Mouse (Mus musculus) spleen, adult 2 months (tissue): ENCODE measurements around the gene Gm3409.
"Not testable (repeated sequence)": the region's sequence is repeated elsewhere in the genome, so short reads cannot be mapped to it uniquely, and the experiment has no call there.

Experiments
- CTCF ChIP-seq: fragments of 200-500 bp; IDR thresholded peaks from 2 replicates; pipeline ENCODE4 v1.5.1; 2011; ENCODE audit warnings: mild to moderate bottlenecking, inconsistent platforms; ENCODE audit not compliant: insufficient read depth, insufficient read length, insufficient replicate concordance; ENCODE audit errors: extremely low read depth
- POLR2A ChIP-seq: fragments of 200-500 bp; IDR thresholded peaks from 2 replicates; pipeline ENCODE4 v1.6.1; 2011; ENCODE audit warnings: low read depth, low read length, inconsistent platforms

DNA sequence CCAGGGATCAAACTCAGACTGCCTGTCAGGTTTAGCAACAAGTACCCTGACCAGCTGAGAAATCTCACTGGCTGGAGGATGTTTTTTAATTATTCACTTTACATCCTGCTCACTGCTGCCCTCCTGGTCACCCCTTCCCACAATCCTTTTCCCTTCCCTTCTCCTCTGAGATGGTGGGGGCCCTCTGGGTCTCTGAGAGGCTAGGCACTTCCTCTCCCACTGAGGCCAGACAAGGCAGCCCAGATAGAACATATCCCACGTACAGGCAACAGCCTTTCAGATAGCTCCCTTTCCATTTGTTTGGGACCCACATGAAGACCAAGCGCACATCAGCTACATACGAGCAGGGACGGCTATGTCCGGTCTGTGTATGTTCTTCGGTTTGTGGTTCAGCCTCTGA, 32.7 kb downstream of the Gm3409 start:
- not testable (repeated sequence) for TF ChIP-seq CTCF, POLR2A
